Mouse (Mus musculus) central nervous system, embryonic 11.5 days (tissue): ENCODE measurements around the gene Umod. TPM values are rescaled to one million over a fixed set of nuclear protein-coding genes. Genes with fewer than 3 reads are reported as not detected.

Source experiments
- polyA plus RNA-seq: library from polyadenylated mRNA; depleted of rRNA; stranded (reverse); fragments of >200 nt; gene quantifications from 2 replicates; pipeline ENCODE4 v1.2.3, GENCODE M21; 2012; rRNA removed

The Umod gene
- not detected in 2 replicates for polyA plus RNA-seq

GRCm38 (mm10) chr7:119479256-119479655, at the start of gene Umod:
Gene Umod, minus strand, starts transcription at chr7:119479282.

DNA sequence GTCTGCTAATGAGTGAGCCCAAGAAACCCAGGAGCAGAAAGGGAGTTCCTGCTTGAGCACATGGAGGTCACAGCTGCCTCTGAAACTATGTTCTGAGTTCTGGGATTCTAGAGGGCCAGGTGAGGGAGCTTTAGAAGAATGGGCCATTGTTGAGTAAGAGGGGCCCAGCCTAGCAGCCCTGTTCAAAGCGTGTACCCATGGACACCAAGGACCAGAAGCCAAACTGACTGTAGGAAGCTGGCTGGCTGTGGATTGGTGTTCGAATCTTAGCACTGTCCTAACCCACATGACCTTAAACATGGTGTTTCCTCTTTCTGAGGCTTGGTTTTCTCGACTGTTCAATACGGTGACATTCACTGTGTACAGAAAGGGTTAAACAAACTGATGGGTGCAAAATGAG, 44.3 kb upstream of the Umod start, which contains the start of gene Pdilt:
TSS of gene Pdilt (minus strand) at position 101 of the 400 bp plus-strand sequence.

GRCm38 (mm10) chr7:119519163-119519562, 40.1 kb upstream of the Umod start, which contains the start of gene Acsm5:
Gene Acsm5, plus strand, starts transcription at chr7:119519463.

DNA sequence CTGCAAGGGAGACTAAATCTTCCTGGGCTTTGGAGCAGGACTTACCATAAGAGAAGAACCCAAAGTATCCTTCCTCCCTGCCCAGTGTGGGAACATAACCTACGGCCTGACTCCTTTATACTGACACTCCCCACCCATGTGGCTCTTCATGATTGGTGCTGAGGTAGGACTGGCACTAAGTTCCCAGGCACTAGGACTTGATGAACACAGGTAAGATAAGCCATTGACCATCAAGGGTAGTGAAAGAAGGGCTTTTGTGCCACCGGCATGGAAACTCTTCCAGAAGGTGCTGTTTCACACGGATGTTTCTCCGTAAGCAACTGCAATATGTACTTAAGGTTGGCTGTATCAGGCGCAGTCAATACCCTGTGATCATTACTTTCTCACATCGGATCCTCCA, 19.9 kb downstream of the Umod start, which contains the start of gene Gp2:
TSS of gene Gp2 (minus strand) at position 101 of the 400 bp plus-strand sequence.

Other genes with a start within 250 kb of the Umod start
- gene Gp2, start 20.0 kb downstream of the Umod start, polyA plus RNA-seq, result not detected in 2 replicates
- not detected in 2 replicates for gene Acsm5, start 40.2 kb upstream of the Umod start, polyA plus RNA-seq
- gene Pdilt, start 44.2 kb upstream of the Umod start, polyA plus RNA-seq, result 0.12 TPM in 1 of 2 replicates, not detected in the other
- gene Acsm2, start 75.1 kb upstream of the Umod start, polyA plus RNA-seq, result not detected in 2 replicates
- gene Acsm1, start 127.7 kb upstream of the Umod start, polyA plus RNA-seq, result not detected in 2 replicates
- gene Acsm4, start 210.7 kb upstream of the Umod start, polyA plus RNA-seq, result 0.32 TPM in 1 of 2 replicates, not detected in the other
- gene Thumpd1, start 241.5 kb upstream of the Umod start, polyA plus RNA-seq, result 47.0 and 53.1 TPM in 2 replicates